Mouse (Mus musculus) thymus, adult 2 months (tissue): ENCODE measurements around the gene Cks1b. TPM values are rescaled to one million over a fixed set of nuclear protein-coding genes. Genes with fewer than 3 reads are reported as not detected.
A peak's percentile ranks its signal among the peaks of the same experiment; 100 is the strongest.

Source experiments
- DNase-seq: peaks from one replicate; pipeline ENCODE4 v3.0.0; 2021
- H3K27ac ChIP-seq: fragments of 200-500 bp; 2 replicates; pipeline ENCODE4 v1.5.1; 2012; ENCODE audit warnings: low read length, control low read depth; ENCODE audit not compliant: control insufficient read depth, insufficient read depth
- H3K27me3 ChIP-seq: fragments of 200-500 bp; 2 replicates; pipeline ENCODE4 v1.6.1; 2012; ENCODE audit warnings: mild to moderate bottlenecking, low read length, moderate library complexity, mixed read lengths; ENCODE audit not compliant: control insufficient read depth, insufficient read depth
- H3K36me3 ChIP-seq: fragments of 200-500 bp; 2 replicates; pipeline ENCODE4 v1.6.1; 2012; ENCODE audit warnings: mild to moderate bottlenecking, low read length, moderate library complexity; ENCODE audit not compliant: control insufficient read depth, insufficient read depth
- H3K4me1 ChIP-seq: fragments of 200-500 bp; replicated peaks from 2 replicates; pipeline ENCODE4 v1.6.1; 2012; ENCODE audit warnings: low read length; ENCODE audit not compliant: control insufficient read depth, insufficient read depth
- H3K4me3 ChIP-seq: fragments of 200-500 bp; 2 replicates; pipeline ENCODE4 v1.5.1; 2012; ENCODE audit warnings: mild to moderate bottlenecking, low read length, control low read depth, moderate library complexity; ENCODE audit not compliant: control insufficient read depth, insufficient read depth
- CTCF ChIP-seq: fragments of 200-500 bp; IDR thresholded peaks from 2 replicates; pipeline ENCODE4 v1.5.1; 2012; ENCODE audit warnings: mild to moderate bottlenecking, control low read depth, low read length, moderate library complexity, borderline replicate concordance; ENCODE audit not compliant: control insufficient read depth, poor library complexity, insufficient read depth; ENCODE audit errors: extremely low read depth
- POLR2A ChIP-seq: fragments of 200-500 bp; IDR thresholded peaks from 2 replicates; pipeline ENCODE4 v1.6.1; 2012; ENCODE audit warnings: mild to moderate bottlenecking, low read length, control low read depth, moderate library complexity; ENCODE audit not compliant: control insufficient read depth, poor library complexity, insufficient read depth; ENCODE audit errors: extremely low read depth
- WGBS: fragments of 180-500 bp; shearing (Covaris S2); methylation state at CpG from one replicate; pipeline ENCODE4 v1.1.7; 2018; 5-methylcytosine and 5-hydroxymethylcytosine counted together
- polyA plus RNA-seq: library from polyadenylated mRNA; depleted of rRNA; stranded (reverse); fragments of >200 nt; gene quantifications from 2 replicates; pipeline ENCODE4 v1.2.3, GENCODE M21; 2012

Cks1b gene
- polyA plus RNA-seq, 1 experiment: 104 TPM

GRCm38 (mm10) chr3:89401329-89401728 lies 16.9 kb downstream of the Cks1b start:
- no peak for DNase-seq
- no peak for TF ChIP-seq CTCF
- TF ChIP-seq POLR2A: no peak

GRCm38 (mm10) chr3:89396654-89397005 lies 21.6 kb downstream of the Cks1b start:
- H3K27ac ChIP-seq: no peak overlapping the region
- 5% methylated on average over 4 of the region's 4 CpGs for WGBS
- DNase-seq: no peak
- no peak overlapping the region for H3K4me3 ChIP-seq
- peaks cover 13% of the 10 kb centered on the region for H3K27me3 ChIP-seq
- H3K4me1 ChIP-seq: peaks cover 25% of the 10 kb centered on the region
- no peak for TF ChIP-seq POLR2A
- TF ChIP-seq CTCF: no peak
- H3K36me3 ChIP-seq: no peaks in the 10 kb centered on the region

More at GRCm38 (mm10) chr3:89401329-89401728, 16.9 kb downstream of the Cks1b start:
- Histone ChIP-seq H3K4me3 (no peak overlapping the region), H3K4me1 (peaks cover 3% of the 10 kb centered on the region), H3K27me3 (no peaks in the 10 kb centered on the region), H3K36me3 (no peaks in the 10 kb centered on the region; the same call in 1 of the 2 replicates), H3K27ac (no peak overlapping the region)
- 94% methylated on average over 7 of the region's 7 CpGs for WGBS

GRCm38 (mm10) chr3:89395806-89396653 lies 22.2 kb downstream of the Cks1b start:
- H3K27ac ChIP-seq: no peak overlapping the region
- H3K36me3 ChIP-seq: no peaks in the 10 kb centered on the region
- TF ChIP-seq POLR2A (no peak), CTCF (peak; percentile 89)
- under 1% methylated on average over 43 of the region's 44 CpGs for WGBS
- H3K4me1 ChIP-seq: peaks cover 31% of the 10 kb centered on the region
- peaks cover 13% of the 10 kb centered on the region for H3K27me3 ChIP-seq
- no peak overlapping the region; the same call in 1 of the 2 replicates for H3K4me3 ChIP-seq
- DNase-seq: peak; percentile 79

GRCm38 (mm10) chr3:89395419-89395805 lies 22.8 kb downstream of the Cks1b start:
- no peak overlapping the region for H3K4me3 ChIP-seq
- TF ChIP-seq POLR2A: no peak
- no peak for TF ChIP-seq CTCF
- H3K36me3 ChIP-seq: no peaks in the 10 kb centered on the region
- H3K27me3 ChIP-seq: peaks cover 13% of the 10 kb centered on the region
- WGBS: 10% methylated on average over 10 of the region's 10 CpGs
- no peak overlapping the region for H3K27ac ChIP-seq
- peaks cover 36% of the 10 kb centered on the region for H3K4me1 ChIP-seq
- no peak for DNase-seq

DNA sequence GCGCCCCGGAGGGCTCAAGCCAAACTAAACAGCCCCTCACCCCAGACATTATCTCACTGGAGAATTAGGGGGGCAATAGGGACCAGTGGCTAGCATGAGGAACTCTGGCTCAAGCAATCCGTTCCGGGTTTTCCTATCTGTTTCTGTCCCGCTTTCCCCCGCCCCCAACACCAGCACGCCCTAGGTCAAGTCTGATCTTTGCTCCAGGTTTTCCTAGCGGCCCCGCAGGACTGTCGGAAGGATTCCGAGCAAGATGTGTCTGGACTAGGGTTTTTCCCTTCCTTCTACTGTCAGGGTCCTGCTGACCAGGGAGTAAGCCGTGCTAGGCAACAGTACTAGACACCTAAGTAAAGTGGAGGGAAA lies 23.3 kb downstream of the Cks1b start:
- peaks cover 41% of the 10 kb centered on the region for H3K4me1 ChIP-seq
- no peak for TF ChIP-seq POLR2A
- TF ChIP-seq CTCF: no peak
- DNase-seq: peak; percentile 18
- H3K36me3 ChIP-seq: no peaks in the 10 kb centered on the region
- peak overlapping the region; percentile 16 for H3K4me3 ChIP-seq
- 2% methylated on average over 12 of the region's 12 CpGs for WGBS
- no peak overlapping the region for H3K27ac ChIP-seq
- peaks cover 13% of the 10 kb centered on the region for H3K27me3 ChIP-seq

- H3K4me1 ChIP-seq: peaks cover 48% of the 10 kb centered on the region
- WGBS: 1% methylated on average over 42 of the region's 42 CpGs
- no peak for TF ChIP-seq POLR2A
- TF ChIP-seq CTCF: no peak
- no peaks in the 10 kb centered on the region for H3K36me3 ChIP-seq
- peak; percentile 29 for DNase-seq
- H3K27ac ChIP-seq: peak within 1 kb of the TSS; percentile 59
- peaks cover 13% of the 10 kb centered on the region for H3K27me3 ChIP-seq
- peak within 1 kb of the TSS; percentile 46 for H3K4me3 ChIP-seq
Measured at GRCm38 (mm10) chr3:89394006-89394893, 23.9 kb downstream of the Cks1b start, which contains the start of gene Zbtb7b. Gene Zbtb7b, minus strand, starts transcription at chr3:89394776.
